Mouse (Mus musculus) hindbrain, embryonic 15.5 days (tissue): Measurements from ENCODE around the gene Ephb4. TPM values are rescaled to one million over a fixed set of nuclear protein-coding genes. Genes with fewer than 3 reads are reported as not detected.

Experiments used
- ATAC-seq: fragments of 200-750 bp; cut with Nextera tagmentation; 2 replicates; pipeline ENCODE4 v1.8.0; 2017; ENCODE audit warnings: low read depth, moderate number of reproducible peaks, moderate TSS enrichment; ENCODE audit not compliant: low FRiP score
- H3K27ac ChIP-seq: fragments of 300-500 bp; sonication (generic); replicated peaks from 2 replicates; pipeline ENCODE4 v1.5.1; 2015; ENCODE audit warnings: mild to moderate bottlenecking, inconsistent platforms
- H3K27me3 ChIP-seq: fragments of 300-500 bp; sonication (generic); 2 replicates; pipeline ENCODE4 v1.6.1; 2015; ENCODE audit warnings: control low read depth, inconsistent platforms
- H3K36me3 ChIP-seq: fragments of 300-500 bp; sonication (generic); 2 replicates; pipeline ENCODE4 v1.6.1; 2015; ENCODE audit warnings: control low read depth, inconsistent platforms
- H3K4me1 ChIP-seq: fragments of 300-500 bp; sonication (generic); replicated peaks from 2 replicates; pipeline ENCODE4 v1.6.1; 2015; ENCODE audit warnings: control low read depth, inconsistent platforms
- H3K4me2 ChIP-seq: fragments of 300-500 bp; sonication (generic); 2 replicates; pipeline ENCODE4 v1.6.1; 2015; ENCODE audit warnings: moderate library complexity, mild to moderate bottlenecking, inconsistent platforms
- H3K4me3 ChIP-seq: fragments of 300-500 bp; sonication (generic); 2 replicates; pipeline ENCODE4 v1.5.1; 2015; ENCODE audit warnings: mild to moderate bottlenecking, inconsistent platforms
- H3K9ac ChIP-seq: fragments of 300-500 bp; sonication (generic); 2 replicates; pipeline ENCODE4 v1.6.1; 2015; ENCODE audit warnings: inconsistent platforms
- H3K9me3 ChIP-seq: fragments of 300-500 bp; sonication (generic); 2 replicates; pipeline ENCODE4 v1.6.1; 2016; ENCODE audit warnings: control low read depth, inconsistent platforms
- WGBS: fragments of 180-500 bp; shearing (Covaris S2); methylation state at CpG from one replicate; pipeline ENCODE4 v1.1.7; 2015; 5-methylcytosine and 5-hydroxymethylcytosine counted together
- polyA plus RNA-seq: library from polyadenylated mRNA; unstranded; fragments of >200 nt; fragmentation: Nextera tagmentation; extraction: Ambion mirVana; gene quantifications from 2 replicates; pipeline ENCODE4 v1.2.1, GENCODE M21; 2015

The Ephb4 gene
- polyA plus RNA-seq, 1 experiment from 2014 or later = 8.4 TPM

DNA sequence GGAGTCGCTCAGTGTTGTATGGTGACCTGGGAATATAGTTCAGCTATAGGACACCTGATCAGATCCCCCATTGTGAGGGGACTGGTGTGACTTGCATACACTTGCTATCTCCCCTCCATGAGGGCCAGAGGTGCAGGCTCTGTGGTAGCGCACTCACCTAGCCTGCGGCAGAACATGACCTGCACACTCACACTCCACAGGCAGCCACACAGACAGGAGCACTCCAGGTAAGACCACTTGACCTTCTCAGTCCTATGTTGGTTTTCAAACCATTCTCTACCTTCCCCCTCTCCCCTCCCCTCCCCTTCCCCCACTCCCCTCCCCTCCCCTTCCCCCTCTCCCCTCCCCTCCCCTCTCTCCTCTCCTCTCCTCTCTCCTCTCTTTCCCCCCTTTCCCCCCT is 60.6 kb downstream of the Ephb4 start:
- Histone ChIP-seq H3K9ac (no peak overlapping the region), H3K4me2 (no peak overlapping the region), H3K27ac (no peak overlapping the region), H3K9me3 (no peaks in the 10 kb centered on the region), H3K4me3 (no peak overlapping the region), H3K4me1 (0 out of 2 replicates have a peak, but pooled peaks cover 8% of the 10 kb centered on the region), H3K36me3 (no peaks in the 10 kb centered on the region), H3K27me3 (no peaks in the 10 kb centered on the region)
- no peak for ATAC-seq
- 94% methylated on average over 3 of the region's 3 CpGs for WGBS

DNA sequence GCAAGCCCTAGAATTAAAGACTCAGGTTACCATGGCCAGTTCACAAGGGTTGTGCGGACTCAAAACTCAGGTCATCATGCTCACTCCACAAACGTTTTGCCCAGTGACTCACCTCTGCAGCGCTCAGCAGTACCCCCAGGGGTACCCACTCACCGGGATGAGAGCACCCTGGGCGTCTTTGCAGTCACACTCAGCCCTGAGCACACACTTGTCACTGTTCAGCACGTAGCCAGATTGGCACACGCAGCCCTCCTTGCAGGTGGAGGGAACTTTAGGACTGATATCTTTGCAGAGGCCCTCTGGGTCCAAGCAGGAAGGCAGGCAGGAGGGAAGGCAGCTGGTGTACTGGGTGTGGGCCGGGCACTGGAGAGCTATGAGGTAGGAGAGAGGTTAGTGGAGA is 61.3 kb downstream of the Ephb4 start:
- no peak for ATAC-seq
- Histone ChIP-seq H3K27me3 (no peaks in the 10 kb centered on the region), H3K4me3 (no peak overlapping the region), H3K4me2 (no peak overlapping the region), H3K36me3 (no peaks in the 10 kb centered on the region), H3K4me1 (0 out of 2 replicates have a peak, but pooled peaks cover 8% of the 10 kb centered on the region), H3K27ac (no peak overlapping the region), H3K9ac (no peak overlapping the region), H3K9me3 (no peaks in the 10 kb centered on the region)
- WGBS = 84% methylated on average over 8 of the region's 8 CpGs

DNA sequence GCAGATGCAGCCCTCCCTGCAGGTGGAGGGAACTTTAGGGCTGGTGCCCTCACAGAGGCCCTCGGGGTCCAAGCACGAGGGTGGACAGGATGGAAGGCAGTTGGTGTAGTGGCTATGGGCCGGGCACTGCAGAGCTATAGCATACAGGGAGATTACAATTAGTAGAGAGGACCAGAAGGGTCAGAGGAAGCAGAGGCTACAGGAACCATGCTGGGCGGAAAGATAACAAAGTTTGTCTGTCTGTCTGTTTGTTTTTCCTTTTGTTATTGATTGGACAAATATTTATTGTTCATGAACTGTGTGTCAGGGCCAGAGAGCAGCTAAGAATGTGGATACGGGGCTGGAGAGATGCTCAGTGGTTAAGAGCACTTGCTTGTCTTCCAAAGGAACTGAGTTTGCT is 64.3 kb downstream of the Ephb4 start:
- WGBS = 54% methylated on average over 5 of the region's 5 CpGs
- no peaks in the 10 kb centered on the region for H3K36me3 ChIP-seq
- no peak overlapping the region for H3K9ac ChIP-seq
- H3K27me3 ChIP-seq = no peaks in the 10 kb centered on the region
- H3K4me1 ChIP-seq = no peaks in the 10 kb centered on the region
- H3K4me3 ChIP-seq = no peak overlapping the region
- no peak overlapping the region for H3K4me2 ChIP-seq
- ATAC-seq = no peak
- no peak overlapping the region for H3K27ac ChIP-seq
- no peaks in the 10 kb centered on the region for H3K9me3 ChIP-seq

DNA sequence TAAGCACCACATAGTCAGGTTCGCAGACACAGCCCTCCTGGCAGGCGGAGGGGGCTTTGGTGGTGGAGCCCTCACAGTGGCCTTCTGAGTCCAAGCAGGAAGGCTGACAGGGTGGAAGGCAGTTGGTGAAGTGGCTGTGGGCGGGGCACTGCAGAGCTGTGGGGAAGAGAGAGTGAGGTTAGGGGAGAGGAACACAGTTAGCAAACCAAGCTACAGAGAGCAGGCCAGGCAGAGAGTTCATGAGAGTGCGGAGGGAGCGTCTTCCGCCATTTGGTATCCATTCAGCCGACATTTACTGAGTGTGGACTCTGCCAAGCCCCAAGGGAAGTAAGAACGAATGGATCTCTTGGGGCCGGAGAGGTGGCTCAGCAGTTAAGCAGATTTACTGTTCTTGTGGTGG is 69.2 kb downstream of the Ephb4 start:
- ATAC-seq = no peak
- 83% methylated on average over 9 of the region's 9 CpGs for WGBS

DNA sequence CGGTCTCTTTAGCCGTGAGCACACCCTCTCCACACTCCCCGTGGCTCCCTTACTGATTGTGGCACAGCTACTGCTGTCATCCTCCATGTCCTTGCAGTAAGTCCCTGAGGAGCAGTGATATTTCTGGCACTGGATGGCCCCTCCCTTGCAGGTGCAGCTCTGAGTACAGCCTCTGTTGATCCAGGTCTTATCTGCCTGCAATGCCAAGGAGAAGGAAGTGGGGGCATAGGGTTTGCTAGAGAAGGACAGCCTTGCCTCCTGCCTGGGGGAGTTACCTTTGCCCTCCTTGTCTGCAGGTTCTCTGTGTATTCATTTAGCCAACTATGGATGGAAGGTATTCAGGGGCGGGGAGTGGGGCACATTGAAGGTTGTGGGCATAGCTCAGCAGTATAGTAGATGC is 69.9 kb downstream of the Ephb4 start:
- no peak for ATAC-seq
- WGBS = 89% methylated on average over 4 of the region's 4 CpGs
- H3K27me3 ChIP-seq = no peaks in the 10 kb centered on the region
- no peak overlapping the region for H3K4me2 ChIP-seq
- H3K27ac ChIP-seq = no peak overlapping the region
- no peak overlapping the region for H3K4me3 ChIP-seq
- H3K4me1 ChIP-seq = no peaks in the 10 kb centered on the region
- H3K36me3 ChIP-seq = no peaks in the 10 kb centered on the region
- no peak overlapping the region for H3K9ac ChIP-seq
- H3K9me3 ChIP-seq = no peaks in the 10 kb centered on the region

More for the DNA sequence above, 69.2 kb downstream of the Ephb4 start:
- Histone ChIP-seq H3K27me3 (no peaks in the 10 kb centered on the region), H3K4me3 (no peak overlapping the region), H3K36me3 (no peaks in the 10 kb centered on the region), H3K9ac (no peak overlapping the region), H3K9me3 (no peaks in the 10 kb centered on the region), H3K27ac (no peak overlapping the region), H3K4me2 (no peak overlapping the region), H3K4me1 (no peaks in the 10 kb centered on the region)

DNA sequence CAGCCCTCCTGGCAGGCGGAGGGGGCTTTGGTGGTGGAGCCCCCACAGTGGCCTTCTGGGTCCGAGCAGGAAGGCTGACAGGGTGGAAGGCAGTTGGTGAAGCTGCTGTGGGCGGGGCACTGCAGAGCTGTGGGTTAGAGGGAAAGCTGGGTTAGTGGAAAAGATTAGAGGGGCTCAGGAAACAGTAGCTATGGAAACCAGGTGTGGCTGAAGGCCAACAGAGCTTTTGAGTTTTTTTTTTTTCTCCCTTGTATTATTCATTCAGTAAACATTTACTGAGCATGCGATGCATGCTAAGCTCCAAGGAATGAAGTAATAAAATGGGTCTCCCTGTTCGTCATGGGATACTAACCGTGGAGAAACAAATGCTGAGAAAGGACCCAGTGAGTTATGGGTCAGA is 75.7 kb downstream of the Ephb4 start:
- Histone ChIP-seq H3K9me3 (no peaks in the 10 kb centered on the region), H3K36me3 (no peaks in the 10 kb centered on the region), H3K27ac (no peak overlapping the region), H3K27me3 (no peaks in the 10 kb centered on the region), H3K4me1 (no peaks in the 10 kb centered on the region), H3K9ac (no peak overlapping the region), H3K4me3 (no peak overlapping the region), H3K4me2 (no peak overlapping the region)
- 60% methylated on average over 6 of the region's 6 CpGs for WGBS
- ATAC-seq = no peak

Other genes with a start within 250 kb of the Ephb4 start
- gene Trim56, start 233.9 kb upstream of the Ephb4 start, polyA plus RNA-seq = 3.4 and 4.5 TPM in 2 replicates
- not detected in 2 replicates for gene Muc3, start 200.8 kb upstream of the Ephb4 start, polyA plus RNA-seq
- 0.40 and 0.51 TPM in 2 replicates for gene Muc3a, start 137.7 kb upstream of the Ephb4 start, polyA plus RNA-seq
- 68.4 and 69.9 TPM in 2 replicates for gene Ache, start 62.6 kb upstream of the Ephb4 start, polyA plus RNA-seq
- gene Ufsp1, start 55.5 kb upstream of the Ephb4 start, polyA plus RNA-seq = 20.1 and 24.0 TPM in 2 replicates
- 100 and 103 TPM in 2 replicates for gene Srrt, start 42.4 kb upstream of the Ephb4 start, polyA plus RNA-seq
- gene Trip6, start 35.7 kb upstream of the Ephb4 start, polyA plus RNA-seq = 17.3 TPM in 2 replicates
- 24.6 and 26.8 TPM in 2 replicates for gene Slc12a9, start 16.5 kb upstream of the Ephb4 start, polyA plus RNA-seq
- 0.18 TPM in 2 replicates for gene Zan, start 127.0 kb downstream of the Ephb4 start, polyA plus RNA-seq
- 81.0 and 81.8 TPM in 2 replicates for gene Pop7, start 152.4 kb downstream of the Ephb4 start, polyA plus RNA-seq
- 16.4 and 18.4 TPM in 2 replicates for gene Gigyf1, start 168.4 kb downstream of the Ephb4 start, polyA plus RNA-seq
- gene Epo, start 183.1 kb downstream of the Ephb4 start, polyA plus RNA-seq = not detected in 2 replicates
- gene Gnb2, start 183.4 kb downstream of the Ephb4 start, polyA plus RNA-seq = 516 and 544 TPM in 2 replicates
- gene Actl6b, start 203.4 kb downstream of the Ephb4 start, polyA plus RNA-seq = 251 and 285 TPM in 2 replicates
- gene Tfr2, start 219.7 kb downstream of the Ephb4 start, polyA plus RNA-seq = 6.1 and 6.4 TPM in 2 replicates